Mouse (Mus musculus) kidney, adult 18-20 months (tissue): ENCODE data around the gene Rnf114.

Experiments
- DNase-seq: peaks from one replicate; pipeline ENCODE4 v3.0.0; 2021

Rnf114 gene

DNA sequence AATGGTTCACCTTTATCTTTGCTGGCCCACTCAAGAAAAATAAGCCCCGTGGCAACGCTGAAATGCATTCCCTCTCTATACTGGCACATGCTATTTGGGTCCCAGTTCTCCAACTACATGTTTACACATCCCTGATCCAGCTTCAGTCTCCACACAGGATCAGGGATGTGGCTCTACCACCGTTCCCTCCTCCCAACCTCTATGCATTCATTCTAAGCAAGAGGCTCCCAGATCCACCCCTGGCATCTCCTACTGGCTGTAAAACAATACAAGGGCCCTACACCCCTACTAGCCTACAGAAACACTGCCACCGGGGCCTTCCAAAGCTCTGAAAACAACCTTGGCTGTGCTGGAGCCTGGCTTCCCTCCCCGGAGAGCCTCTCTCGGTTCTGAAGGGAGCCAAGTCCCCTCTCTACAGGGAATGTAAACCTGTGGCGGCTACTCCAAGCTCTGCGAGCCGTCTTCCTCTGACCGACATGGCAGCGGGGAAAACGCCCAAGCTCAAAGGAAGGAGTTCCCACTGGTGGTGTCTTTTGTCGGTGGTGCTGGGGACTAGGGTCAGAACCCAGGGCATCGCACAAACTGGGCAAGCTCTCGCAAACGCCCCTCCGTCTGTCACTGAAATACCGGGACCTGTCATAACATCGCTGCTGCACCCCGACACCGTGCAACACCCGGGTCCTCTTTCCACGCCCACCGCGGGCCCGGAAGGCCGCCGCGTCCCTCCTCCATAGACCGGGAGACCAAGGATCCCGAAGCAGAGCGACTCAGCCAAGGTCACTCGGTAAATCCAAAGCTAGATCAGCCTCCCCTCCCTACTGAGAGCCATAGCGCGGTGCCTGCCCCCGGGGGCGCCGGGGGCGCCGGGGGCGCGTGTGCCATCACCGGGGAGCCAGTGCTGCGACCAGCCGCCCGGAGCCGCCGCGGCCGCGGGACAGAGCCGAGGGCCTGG lies at the start of gene Rnf114:
Gene Rnf114 (plus strand): TSS at position 889 of the 952 bp plus-strand sequence.
- peak; percentile 49 for DNase-seq

DNA sequence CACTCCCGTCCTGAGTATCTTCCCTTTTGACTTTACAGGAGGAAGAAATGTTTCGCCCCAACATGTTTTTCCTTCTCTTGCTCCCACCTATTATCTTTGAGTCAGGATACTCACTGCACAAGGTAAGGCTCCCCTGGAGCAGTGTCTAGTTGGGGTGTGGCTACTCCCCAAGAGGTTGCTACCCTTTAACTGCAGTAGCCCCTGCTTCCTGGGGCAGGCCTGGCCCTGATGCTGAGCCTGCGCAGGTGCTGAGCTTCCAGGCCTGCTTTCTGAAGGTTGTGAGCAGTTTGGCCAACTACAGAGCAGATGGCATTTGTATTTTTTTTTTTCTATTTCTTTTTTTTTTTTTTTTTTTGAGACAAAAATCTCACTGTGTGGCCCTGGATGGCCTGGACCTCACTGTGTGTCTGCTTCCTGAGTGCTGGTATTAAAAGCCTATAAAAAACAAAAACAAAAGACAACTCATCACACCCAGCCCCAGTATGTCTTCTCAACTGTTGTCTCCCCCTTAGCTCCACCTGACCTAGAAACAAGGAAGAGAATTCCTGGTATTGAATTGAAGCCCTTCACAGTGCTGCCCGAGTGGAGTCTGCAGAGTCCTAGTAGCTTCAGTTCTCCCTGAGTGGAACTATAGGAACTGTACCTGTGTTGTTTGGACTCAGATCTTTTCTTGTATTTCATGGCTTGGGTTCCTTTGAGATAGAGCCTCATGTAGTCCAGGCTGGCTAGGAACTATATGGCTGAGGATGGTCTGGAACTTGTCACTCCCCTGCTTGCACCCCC lies 48.8 kb upstream of the Rnf114 start:
- no peak for DNase-seq

DNA sequence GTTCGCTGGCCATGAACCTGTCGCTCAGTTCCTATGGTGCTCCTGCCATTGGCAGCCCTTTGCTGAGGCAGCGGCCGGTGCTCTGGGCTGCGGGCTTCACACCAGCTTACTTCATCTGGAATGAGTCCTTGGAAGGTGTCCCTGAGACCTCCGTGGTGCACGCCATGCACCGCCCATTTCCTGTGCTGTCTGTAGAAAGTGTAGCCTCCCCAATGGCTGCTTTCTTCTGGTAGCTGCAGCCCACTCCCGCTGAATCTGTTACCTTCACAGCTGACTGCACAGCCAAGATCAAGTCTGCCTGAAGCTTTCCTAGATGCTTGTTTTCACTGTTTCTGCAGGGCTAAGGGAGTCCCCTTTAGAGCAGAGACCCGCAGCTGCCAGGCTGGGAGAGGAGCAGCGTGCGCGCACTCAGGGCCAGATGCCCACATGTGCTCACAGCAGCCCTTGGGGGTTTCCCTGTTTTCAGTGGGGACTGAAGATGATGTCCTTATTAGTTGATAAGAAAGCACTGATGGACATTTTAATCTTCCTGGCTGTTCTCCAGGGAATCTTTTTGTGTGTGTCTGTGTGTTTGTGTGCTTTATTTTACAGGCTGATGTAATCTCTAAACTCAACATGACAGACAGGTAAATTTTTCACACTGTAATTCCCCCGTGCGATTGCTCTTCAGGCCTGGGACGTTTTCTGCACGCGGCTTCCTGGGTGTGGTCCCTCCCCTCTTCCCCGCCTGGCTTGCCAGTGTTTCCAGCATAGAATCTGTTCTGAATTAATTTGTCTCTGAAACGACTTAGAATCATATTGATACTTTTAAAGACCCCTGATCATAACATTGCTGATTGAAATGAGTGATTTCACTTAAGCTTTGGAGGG lies 46.3 kb upstream of the Rnf114 start:
- DNase-seq: no peak

DNA sequence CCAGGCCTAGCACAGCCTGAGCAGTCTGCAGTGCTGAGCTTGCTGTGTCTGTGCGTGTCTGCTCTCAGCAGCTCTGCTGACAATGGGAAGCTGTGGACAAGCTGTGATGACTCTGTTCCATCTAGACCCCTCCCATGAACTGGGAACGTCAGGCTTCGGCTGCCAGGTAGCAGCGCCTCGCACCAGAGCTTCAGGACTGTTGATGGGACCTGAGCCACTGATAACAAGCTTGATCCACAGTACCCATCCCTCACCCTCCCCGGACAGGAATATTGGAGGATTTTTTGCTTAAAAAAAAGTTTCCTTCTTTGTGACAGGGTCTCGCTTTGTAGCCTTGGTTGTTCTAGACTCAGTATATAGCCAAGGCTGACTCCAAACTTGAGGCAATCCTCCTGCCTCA lies 45.2 kb upstream of the Rnf114 start:
- no peak for DNase-seq

DNA sequence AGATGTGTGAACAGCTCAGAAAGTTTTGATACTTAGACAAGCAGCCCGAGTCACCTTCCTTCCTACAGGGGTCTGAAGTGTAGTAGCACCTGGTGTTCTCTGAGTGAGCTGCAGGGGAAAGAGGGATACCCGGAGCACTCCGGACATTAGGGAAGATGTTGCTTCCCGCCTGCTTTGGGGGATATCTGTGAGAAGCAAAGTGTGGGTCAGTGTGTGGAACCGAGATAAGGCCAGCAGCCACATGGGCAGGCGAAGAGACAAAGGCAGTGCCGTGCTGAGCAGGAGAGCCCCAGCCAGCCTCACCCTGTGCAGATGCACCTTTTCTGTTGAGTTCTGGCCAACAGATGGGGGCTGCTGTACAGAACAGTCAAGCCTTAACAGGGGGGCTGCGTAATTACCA lies 44.8 kb upstream of the Rnf114 start:
- DNase-seq: no peak

DNA sequence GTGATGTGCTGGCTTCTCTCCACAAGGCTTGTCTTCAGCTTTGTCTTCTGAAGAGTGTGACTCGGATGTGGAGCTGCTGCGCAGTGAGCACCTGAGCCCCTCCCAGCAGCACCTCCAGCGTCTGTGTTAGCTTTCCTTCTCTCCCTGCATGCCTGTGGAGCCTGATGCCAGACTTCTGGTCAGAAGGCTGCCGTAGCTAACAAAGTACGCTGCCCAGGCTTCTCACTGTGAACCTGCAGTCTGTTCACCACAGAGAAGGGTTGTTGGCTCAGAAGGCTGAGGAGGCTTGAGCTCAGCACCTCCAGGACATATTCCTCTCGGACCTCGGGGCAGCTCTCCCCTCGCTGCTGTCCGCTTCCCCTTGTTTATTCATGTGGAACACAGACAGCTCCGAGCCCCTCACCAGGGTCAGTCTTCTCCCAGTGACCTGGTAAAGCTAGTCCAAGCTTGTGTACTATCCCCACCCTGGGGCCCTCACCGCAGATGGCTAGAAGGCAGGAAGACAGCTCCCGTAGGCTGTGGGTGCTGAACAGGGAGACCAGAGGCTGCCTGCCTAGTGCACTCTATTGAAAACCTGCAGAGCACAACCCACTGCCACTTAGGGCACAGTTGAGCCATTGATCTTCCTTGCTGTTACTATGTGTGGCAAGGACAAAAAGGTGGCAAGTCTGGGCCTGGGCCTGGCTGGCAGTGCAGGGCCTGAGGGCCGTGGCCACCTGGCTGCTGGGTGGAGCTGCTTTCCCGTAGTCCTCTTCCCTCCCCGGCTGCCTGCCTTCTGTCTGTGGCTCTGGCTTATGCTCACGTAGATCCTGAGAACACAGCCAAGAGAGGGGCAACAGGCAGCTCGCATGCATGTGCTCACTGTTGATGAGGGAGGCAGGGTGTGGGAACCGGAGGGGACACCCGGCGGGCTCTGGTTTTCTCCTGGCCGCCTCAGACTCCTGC lies 42.8 kb upstream of the Rnf114 start:
- DNase-seq: no peak

DNA sequence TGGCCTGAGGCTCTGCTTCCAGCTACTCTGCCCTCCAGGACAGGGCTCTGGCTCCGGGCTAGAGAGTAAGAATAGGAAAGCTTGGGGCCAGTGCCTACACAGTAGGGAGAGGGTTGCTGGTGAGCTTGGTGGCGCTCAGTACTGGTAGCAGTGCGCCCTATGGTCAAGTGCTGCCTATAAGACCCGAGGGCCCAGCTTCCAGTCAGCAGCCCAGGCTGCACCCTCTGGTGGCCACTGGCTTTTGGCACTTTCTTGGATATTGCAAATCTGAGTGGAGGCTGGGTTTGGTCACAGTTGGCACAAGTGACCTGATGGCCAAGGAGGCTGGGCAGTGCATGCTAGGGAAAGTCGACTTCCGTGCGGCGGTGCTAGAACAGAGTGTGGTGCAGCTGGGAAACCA lies 41.8 kb upstream of the Rnf114 start:
- peak; percentile 52 for DNase-seq

DNA sequence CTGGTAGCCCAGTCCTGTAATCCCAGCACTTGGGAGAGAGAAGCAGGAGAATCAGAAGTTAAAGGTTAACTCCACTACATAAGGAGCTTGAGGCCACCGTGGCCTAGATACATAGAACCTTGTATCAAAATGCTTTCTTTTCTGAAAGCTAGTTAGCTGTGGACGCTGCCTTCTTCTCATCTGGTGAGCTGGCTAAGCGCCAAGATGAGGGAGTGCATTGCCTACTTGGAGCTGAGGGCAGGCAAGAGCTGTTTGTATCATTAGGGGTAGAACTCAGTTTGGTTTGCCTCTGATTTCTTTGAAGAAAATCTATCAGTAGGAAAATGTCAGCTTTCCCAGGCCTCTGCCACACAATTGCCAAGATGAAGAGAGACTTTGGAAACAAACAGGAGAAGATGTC lies 38.6 kb upstream of the Rnf114 start:
- DNase-seq: no peak

DNA sequence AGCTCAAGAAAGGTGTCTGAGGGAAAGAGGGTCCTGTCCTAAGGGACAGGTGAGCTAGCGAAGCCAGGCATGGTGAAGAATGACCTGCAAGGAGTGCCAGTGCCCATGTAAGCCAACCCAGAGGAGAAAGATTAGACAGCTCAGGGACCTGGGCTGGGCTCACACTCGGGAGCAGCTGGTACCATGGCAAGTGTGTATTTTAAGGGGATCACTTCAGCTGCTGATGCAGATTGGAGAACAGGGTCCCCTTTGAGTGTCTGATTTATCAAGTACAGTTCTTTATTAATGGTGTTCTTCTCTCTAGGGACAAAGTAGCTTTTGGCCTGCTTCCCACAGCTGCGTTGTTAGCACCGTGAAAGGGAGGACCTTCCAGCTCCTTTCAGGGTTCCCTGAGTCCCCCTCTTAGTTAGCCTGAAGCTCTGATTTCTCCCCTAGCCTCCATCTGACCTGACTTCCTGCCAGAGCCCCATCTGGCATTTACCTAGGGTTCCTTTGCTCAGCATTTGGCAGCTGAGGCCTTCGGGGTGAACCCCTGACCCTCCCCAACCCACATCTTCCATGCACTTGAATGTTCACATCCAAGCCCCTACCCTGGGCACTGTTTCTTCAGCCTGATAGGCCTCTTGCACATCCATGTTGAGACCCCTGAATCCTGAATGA lies 36.0 kb upstream of the Rnf114 start:
- DNase-seq: no peak

DNA sequence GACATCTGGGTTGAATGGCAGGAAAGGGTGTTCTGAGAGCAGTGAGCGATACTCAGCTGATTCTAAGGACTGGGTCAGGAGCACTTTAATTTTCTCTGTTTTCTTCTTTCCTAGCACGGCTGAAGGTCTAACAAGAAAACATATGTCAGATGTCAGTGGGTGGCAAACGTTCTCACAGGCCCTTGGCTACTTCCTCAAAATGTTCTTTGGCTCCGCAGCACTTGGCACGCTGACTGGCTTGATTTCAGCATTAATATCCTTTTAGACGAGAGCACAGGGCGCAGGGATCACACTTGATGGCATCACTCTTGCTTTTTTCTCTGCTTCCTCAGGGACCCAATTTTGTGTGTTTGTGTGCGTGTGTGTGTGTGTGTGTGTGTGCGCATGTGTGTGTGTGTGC lies 35.2 kb upstream of the Rnf114 start:
- DNase-seq: no peak

DNA sequence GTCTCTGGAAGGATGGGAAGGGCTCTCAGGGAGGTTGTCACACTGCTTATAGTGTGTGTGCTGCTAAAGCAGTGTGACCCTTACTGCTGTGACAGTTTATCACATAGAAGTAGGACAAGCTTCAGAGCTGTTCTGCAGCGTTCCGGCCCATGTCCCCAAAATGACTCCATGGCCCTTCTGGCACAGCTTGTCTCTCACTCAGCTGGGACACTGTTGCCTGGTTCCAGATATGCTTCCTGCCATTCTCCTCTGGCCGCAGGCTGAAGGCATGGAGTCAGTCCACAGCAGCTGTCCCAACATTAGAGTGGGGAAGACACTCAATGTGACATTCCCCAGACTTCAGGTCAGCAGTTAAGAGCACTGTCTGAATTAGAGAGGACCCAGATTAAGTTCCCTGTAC lies 33.9 kb upstream of the Rnf114 start:
- DNase-seq: no peak

DNA sequence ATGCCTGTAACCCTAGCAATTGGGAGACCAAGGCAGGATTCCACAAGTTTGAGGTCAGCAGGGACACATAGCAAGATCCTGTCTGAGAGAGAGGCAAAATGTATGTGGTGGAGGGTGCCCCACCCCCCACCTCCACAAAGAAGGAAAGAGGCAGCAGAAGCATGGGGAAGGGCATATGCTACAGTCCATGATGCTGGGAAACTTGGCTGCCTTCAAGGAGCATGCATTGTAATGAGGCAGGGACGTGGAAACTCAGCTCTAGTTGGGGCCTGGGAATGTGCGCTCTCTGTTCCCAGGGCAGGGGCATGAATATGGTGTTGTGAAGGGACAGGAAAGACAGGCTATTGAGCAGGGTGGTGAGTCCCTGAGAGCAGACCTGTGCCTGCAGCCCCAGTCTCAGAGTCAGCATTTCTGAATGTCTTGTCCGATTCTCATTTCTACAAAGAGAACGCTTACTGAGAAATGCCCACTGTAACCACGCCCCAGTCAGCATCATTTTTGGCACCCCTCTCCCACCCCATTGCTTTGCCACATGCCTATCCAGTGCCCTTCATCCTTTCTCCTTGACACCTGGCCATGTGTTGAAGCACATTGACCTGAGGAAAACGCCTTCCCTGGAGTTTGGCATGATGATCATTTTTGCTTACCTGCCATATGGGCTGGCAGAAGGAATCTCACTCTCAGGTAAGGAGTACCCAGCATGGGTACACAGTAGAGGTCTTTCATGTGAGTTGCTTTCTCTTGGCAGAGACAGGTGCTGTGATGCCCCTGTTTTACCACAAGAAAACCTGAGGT lies 33.2 kb upstream of the Rnf114 start:
- no peak for DNase-seq

DNA sequence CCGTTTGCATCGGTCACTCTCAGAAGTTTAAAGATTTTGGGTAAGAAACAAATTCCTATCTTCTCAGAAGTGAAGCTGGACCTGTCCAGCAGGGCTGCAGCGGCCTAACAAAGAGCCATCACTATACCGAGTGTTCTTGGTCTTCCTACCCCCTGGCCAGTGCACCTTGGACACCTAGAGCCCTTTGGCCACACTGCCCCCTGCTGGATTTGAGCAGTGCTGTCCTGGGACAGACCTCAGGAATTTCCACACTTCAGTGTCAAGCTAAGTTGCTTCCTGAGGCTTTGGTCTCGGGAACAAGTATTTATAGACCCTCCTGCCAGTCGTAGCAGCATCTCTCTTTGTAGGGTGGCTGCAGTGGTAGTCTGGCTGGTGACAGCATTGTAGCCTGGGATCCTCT lies 29.5 kb upstream of the Rnf114 start:
- peak; percentile 77 for DNase-seq

DNA sequence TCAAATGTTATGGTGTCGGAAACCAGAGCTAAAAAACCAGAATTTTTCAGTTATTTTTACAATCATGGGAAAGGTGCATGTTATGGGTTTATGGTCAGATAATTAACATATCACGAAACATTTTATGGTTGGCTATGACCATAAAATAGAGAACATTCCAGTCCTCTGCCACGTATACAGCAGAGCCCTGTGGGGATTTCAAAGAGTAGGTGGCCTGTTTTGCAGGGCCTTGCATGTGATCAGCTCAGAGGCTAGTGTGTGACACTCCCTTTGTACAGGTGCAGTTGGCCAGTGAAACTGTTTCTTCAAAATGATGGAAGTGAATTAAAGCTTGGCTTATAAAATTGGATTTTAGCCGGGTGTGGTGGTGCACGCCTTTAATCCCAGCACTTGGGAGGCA lies 28.6 kb upstream of the Rnf114 start:
- DNase-seq: no peak

DNA sequence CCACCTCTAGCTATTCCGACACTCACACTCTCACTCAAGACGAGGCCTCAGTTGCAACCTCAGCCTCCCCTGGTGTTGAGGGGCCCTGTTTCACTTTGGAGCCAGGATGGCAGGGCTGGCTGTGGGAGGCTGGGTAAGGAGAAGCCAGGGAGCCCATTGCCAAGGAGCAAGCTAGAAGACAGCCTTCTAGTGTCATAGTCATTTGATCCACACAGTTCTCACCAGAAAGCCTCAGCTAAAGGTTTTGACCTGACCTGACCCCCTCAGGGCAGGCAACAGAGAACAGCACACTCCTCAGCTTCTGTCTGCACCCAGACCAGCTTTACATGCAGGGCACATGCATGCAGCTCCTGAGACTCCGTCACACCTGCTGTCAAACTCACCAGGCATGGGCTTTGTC lies 26.5 kb upstream of the Rnf114 start:
- DNase-seq: no peak

DNA sequence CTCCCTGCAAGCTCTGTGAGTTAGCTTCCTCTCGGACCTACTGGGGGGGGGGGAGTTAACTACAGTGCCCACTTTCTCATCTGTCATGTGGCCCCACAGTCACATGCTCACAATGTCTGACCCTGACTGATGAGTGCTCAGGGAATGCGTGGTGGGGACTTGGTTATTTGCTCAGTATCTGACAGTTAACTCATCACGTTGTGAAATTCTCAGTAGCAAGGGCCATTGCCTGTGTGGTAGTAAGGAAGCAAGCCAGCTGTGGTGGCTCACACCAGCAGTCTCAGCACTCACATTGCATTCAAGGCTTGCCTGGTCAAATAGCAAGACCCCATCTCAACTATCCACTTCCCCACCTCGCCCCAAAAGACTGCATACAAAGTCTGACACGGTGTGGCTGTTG lies 25.2 kb upstream of the Rnf114 start:
- DNase-seq: no peak

DNA sequence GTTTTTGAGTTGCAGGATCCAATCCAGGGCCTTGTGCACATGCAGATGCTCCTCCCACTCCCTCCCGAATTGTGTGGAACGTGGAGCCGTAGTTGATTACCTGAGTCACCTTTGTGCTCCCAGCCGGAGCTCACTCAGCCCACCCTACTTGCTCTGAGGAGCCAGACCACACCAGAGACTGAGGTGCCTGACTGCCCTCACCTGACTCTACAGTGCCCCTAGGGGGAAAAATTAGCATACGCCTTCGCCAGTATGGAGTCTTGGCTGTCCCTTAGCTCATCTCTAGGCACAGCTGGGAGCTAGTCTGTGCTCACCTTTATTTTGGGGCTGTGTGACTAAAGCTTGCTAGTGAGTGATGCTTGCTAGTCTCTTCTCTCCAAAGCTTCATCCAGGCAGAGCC lies 24.0 kb upstream of the Rnf114 start:
- no peak for DNase-seq

DNA sequence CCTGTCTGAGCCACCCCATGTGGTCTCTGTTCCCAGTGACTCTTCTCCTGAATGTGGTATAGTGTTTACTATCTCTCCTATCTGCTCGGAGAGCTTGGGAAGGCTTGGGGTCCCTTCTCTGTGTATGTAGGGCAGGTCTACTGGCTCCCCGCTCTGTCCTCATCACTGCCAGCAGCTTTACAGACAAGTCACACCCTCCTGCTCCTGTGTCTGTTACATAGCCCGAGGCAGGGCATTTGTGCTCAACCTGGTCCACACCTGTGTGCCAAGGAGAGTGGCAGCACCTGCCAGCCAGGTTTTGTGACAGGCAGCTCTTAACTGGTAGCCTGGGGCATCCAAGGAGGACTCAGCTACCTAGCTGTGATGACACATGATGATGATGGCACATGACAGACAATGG lies 21.8 kb upstream of the Rnf114 start:
- no peak for DNase-seq

DNA sequence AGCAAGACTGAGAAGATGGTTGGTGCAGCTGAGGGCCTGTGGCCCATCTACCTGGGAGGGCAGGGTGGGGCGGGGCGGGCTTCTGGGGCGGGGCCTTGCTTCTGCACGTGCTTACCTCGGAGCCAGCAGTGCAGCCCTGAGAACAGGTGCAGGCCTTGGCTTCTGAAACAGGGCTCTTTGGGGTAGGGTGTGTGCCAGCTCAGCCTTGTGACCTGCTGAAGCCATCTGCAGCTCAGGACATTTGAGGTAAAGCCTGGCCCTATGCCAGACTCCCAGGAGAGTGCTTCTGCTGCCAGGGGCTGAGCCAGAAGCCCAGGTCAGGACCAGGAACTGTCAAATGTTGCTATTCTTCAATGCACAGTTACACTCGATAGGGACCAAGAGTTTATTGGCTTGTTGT lies 20.9 kb upstream of the Rnf114 start:
- DNase-seq: no peak

DNA sequence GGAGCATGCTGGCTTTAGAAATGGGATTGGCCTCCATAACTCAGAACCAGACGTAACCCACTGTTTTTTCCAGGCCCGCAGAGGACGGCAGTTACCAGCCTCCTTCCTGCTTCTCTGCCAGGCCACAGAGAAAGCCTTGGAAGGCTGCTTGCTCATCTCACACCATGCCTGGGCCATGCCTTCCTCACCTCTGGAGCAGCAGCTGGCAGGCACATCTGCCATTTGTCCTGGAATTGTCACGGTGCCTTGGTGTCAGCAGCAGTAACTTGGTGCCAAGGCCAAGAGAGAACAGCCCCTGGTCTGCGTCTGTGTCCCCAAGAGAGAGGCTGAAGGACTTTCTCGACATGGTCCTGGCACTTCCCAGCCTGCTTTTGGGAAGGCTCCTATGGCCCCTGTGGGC lies 18.2 kb upstream of the Rnf114 start:
- no peak for DNase-seq

DNA sequence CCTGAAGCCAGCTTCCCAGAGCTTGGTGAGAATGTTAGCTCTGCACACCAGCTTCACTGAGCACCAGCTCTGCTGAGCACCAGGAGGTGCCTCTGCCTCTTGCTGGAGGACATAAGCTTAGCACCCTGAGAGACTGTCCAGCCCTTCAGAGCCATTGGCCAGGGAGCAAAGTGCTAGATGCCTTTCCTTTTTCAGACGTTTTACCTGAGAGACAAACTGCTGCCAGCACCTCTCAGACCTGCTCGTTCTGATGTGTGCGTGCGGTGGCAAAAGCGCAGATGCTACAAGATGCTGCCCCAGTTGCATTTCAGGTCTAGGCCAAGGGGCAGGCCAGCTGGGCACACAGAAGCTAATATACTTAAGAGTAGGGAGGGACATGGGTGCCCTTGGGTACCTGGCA lies 16.8 kb upstream of the Rnf114 start:
- no peak for DNase-seq
